Mouse (Mus musculus) left cerebral cortex, postnatal 36 days (tissue): ENCODE data around the gene Nfkb1. TPM values are rescaled to one million over a fixed set of nuclear protein-coding genes. Genes with fewer than 3 reads are reported as not detected.

Source experiments
- DNase-seq, 2 experiments: peaks; one replicate each; pipeline ENCODE4 v3.0.0; 2021 to 2022; ENCODE audit warnings: low spot score in 2 of 2, mixed read lengths in 1 of 2
- intact Hi-C: fragments of 180-260 bp; cut with DNase I; formaldehyde crosslinking; loops from one replicate; pipeline ENCODE4 v1.15.1; 2025
- total RNA-seq, 2 experiments: library from RNA; stranded (reverse); gene quantifications; 2 replicates each; pipeline ENCODE4 v1.2.3; 2021

Gene Nfkb1
- total RNA-seq: 10 to 100 TPM; 16.3 to 23.0 TPM

DNA sequence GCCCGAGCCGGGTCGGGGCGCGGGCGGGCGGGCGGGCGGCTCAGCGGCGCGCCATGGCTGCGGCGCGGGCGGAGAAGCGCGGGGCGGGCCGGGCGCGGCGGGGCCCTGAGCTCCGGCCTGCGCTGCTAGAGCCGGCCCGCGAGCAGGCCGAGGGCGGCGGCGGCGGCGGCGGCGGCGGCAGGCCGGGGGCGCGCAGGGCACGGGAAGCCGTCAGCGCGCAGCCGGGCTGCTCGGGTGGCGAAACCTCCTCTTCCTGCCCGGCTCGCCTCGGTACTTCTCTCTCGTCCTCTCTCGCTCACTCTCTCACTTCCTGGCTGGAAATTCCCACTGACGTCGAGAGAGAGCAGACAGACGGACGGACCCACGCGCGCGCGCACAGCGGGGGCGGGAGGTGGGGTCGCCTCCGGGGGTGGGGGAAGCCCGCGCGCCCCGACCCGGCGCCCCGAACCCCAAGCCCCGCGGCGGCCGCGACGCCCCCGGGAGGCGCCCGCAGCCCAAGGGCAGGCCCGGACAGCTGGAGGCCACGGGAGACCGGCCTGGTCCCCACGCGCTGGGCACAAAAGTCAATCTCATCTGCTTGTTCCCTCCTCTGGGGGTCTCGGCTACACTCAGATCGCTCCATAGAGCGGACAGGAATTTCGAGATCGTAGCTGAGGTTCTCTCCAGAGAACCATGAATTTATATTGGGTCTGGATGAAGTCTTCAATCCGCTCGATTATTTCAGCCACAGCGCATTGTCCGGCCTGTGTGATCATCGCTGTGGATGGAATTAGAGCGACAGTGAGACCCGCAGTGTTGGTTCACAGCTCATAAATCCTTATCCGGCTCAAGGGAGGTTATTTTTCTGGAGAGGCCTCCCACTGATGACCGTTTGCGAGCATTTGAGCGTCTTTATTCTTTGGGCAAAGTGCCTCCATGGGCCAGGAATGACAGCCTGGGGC lies at the start of gene Nfkb1:
Gene Nfkb1, minus strand, starts transcription at position 357 of the 941 bp plus-strand sequence.
- intact Hi-C loops: loop anchor here (5.0 kb wide), 1 partner anchor 79 kb away; no protein-coding TSS in a partner anchor
- DNase-seq: peak; percentile 69 to 72

DNA sequence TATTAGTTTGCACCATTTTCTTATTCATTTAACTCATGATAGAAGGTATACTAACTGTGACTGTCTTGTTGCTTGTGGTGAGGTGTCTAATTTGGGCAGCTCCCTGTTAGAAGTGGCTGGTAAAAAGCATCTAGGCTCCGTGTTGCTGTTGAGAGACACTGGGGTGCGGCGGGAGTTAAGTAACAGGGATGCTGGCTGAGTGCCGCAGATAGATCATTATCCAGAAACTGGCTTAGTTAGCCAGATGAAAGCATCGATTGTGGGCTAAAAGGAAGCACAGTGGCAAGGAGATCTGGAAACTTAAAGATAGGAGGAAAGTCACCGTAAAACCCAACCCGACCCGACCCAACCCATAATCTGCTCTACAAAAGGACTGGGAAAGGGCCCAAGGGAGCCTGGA lies 49.4 kb upstream of the Nfkb1 start:
- intact Hi-C loops: no loop called here
- no peak for DNase-seq

DNA sequence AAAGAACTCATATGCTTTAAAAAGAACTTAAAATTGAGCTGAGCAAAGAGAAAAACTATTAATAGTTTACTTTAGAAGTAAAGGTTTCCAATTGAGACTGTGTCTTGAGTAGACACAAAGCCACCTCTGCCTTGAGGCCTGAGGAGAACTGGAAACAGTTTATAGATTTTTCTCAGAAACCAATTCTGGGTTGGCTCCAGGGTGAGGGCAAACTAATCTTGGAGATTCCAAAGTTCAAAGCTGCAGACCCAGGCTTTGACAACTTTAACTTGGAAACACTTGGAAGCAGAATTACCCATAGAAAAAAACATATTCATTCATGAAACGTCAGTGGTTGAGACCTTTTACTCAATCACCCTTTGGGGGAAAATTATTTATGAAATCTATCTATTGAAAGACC lies 43.4 kb upstream of the Nfkb1 start:
- DNase-seq: no peak
- intact Hi-C loops: loop anchor here (5.0 to 10.0 kb wide), 3 partner anchors 120 to 452 kb away; partner anchors contain the start of gene Bdh2

DNA sequence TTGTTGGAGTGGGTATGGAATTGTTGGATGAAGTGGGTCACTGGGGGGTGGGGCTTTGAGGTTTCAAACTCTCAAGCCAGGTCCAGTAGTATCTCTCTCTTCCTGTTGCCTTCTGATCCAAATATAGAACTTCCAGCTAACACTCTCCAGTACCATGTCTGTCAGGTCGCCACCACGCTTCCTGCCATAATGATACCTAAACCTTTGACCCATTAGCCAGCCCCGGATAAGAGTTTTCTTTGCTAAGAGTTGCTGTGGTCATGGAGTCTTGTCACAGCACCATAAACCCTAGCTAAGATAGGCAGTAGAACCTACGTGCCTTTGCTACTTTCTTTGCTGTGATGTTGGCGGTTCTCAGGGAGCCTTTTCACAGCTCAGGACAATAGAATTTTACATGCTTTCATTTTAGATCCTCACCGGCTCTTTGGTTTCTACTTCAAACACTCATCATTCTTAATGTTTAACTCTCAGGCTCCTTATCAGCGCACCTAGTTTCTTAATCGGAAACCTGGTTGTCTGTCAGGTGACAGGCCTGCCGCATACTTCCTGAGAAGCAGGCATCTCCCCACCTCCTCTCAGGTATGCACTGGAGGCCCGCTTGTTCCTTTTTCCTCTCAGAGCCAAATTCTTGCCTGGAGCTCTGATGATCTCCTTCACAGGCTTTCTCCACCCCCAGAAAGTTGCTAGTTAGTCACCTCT lies 41.5 kb upstream of the Nfkb1 start:
- intact Hi-C loops: loop anchor here (5.0 to 10.0 kb wide), 3 partner anchors 122 to 451 kb away; partner anchors contain the start of gene Bdh2
- DNase-seq: no peak

DNA sequence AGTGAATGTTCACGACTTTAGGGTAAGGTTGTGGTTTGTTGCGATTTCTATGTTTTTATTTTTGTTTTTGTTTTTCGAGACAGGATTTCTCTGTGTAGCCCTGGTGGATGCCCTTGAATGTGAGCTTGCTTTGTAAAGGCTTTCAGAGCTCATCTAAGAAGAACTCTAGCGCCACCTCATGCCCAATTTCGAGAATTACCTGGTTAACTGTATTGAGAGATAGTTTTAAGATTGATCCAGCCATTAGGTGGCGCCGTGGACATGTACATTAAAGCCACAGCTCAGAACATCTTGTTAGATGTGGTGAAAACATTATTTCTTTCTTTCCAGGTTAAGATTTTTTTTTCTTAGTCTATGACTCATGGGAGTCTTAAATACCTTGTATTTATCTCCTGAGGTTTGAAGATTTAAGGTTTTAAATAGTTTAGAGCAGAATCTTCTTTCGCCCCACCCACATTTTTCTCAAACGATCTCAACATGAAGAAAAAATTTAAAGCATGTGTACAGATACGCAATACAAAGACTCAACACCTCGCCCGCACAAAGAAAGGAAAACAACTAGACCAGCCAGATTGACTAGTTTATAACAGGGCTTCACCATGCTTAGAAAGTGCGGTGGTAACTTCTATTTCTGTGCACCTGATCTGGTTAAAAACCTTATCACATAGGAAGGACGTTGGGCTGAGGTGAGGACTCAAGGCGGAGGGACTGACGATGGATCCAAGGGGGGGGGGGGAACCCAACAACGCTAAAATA lies 40.1 kb upstream of the Nfkb1 start:
- intact Hi-C loops: loop anchor here (5.0 to 10.0 kb wide), 3 partner anchors 123 to 449 kb away; partner anchors contain the start of gene Bdh2
- peak; percentile 76 to 94 for DNase-seq

DNA sequence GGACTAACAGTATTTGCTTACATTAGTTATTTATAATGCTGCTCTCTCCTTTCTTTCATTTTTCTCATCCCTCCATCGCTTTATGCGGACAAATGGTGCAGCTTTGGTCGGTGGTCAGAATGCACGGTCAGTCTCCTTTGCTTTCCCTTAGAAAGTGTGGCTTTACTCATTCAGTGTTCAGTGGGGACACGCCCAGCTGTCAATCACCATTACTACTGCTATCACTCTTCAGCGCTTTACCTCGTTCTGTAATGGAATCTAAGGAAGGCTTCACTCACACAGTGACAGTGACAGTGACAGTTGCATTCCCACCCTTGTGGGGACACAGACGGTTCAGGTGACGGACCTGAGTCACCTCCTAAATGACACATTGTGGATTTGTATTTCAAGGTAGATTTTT lies 39.4 kb upstream of the Nfkb1 start:
- no peak for DNase-seq
- intact Hi-C loops: loop anchor here (5.0 to 10.0 kb wide), 3 partner anchors 124 to 448 kb away; partner anchors contain the start of gene Bdh2

DNA sequence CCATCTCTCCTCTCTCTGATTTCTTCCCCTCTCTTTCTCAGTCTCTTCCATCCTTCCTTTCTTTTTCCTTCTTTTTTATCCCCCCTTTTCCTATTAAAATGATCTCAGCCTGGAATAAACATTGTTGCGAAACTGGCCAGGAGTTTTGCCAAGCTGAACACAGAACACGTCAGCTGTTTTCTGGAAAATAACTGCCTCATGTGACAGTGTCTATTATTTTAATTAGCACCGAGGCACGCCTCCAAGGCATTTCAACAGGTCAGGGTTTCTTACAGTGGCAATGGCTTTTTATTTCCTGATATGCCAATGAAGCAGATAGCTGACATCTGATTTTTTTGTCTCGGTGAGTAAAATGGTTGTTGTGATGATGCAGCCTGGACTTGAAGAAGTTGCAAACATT lies 38.2 kb upstream of the Nfkb1 start:
- intact Hi-C loops: loop anchor here (5.0 kb wide), 1 partner anchor 97 kb away; no protein-coding TSS in a partner anchor
- no peak for DNase-seq

DNA sequence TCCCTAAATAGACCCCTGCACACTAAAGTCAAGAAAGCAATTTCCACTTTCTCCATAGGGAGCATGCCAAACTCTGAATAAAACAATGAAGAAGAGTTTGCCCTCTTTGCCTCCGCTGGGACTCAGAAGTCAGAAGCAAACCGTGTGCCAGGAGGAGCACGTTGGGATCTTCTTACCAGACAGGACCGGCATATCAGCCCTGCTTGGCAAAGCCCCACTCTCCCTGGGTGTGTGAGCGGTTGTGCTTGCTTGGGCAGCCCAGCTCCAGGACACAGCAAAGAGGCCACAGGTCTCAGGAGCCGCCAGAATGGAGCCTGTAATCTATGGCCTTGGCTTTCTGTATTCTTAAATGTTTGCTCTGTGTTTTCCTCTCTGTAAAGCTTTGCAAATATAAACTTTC lies 37.6 kb upstream of the Nfkb1 start:
- DNase-seq: no peak
- intact Hi-C loops: loop anchor here (5.0 kb wide), 1 partner anchor 97 kb away; no protein-coding TSS in a partner anchor

DNA sequence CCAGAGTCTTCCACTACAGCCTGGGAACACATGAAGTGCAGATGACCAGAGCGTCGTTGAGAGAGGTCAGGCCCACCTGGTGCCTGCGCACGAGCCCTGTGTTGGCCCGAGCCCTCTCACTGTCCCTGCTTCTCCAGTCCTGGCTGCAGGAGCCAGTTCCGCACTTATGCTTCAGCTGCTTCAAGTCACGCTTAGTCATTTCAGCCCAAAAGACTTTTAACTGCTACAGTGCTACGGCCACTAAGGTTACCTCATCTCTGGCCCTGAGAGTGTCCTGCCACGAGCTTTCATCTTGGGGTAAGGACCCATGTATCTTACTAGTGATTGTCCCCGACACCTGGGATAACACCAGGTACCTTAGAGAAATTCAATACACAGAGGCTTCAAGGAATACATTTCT lies 36.0 kb upstream of the Nfkb1 start:
- intact Hi-C loops: loop anchor here (5.0 kb wide), 1 partner anchor 95 kb away; no protein-coding TSS in a partner anchor
- no peak for DNase-seq

DNA sequence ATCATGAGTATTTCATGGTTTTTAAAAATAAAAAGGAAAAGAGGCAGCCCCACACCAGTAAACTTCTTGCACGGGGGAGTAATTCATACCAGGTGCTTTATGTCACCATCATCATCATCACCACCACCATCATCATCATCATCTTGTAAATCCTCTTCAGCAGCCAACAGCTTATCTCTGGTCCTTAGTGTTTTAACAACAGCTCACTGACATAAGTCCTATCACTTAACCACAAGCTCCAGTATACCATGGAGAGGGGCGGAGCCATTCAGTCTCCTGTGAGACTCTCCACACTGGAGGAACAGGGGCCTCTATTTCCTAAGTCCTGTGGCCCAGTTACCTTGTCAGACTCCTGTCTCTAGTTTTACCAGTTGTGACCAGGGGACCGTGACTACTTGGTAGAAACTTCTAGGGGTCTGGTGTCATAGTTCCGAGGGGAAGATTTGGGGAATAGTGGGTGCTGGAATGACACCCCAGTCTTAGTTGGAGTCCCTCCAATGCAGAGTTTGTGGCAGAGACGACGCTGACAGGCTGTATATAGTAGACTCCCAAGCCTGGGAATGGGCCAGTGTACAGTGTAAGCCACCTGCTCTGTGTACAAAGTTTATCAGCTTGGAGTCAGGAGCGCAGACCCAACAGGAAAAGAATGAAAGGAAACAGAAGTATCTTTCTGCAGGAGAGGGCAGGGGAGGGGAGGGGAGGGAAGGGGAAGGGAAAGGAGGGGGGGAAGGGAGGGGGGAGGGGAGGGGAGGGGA lies 35.4 kb upstream of the Nfkb1 start:
- intact Hi-C loops: loop anchor here (5.0 kb wide), 1 partner anchor 94 kb away; no protein-coding TSS in a partner anchor

DNA sequence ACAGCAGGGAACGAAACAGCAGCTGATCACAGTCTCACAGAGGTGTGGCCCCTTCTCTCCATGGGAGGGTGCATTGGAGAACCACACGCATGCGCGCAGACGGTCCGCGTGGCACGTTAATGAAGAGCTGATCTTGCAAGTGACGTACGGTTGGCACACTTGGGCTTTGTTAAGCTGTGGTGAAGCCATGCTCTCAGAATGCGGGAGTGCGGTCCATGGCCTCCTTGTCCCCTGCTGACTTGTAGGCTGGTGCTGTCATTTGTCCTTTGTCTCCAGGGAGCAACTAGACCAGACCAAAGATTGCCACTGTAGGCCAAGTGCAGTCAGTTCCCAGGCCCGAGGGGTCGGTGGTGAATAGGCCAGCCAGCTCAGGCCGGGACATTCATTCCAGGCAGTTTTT lies 34.7 kb upstream of the Nfkb1 start:
- DNase-seq: no peak
- intact Hi-C loops: loop anchor here (5.0 kb wide), 1 partner anchor 94 kb away; no protein-coding TSS in a partner anchor

More for the DNA sequence above, 35.4 kb upstream of the Nfkb1 start:
- no peak for DNase-seq

DNA sequence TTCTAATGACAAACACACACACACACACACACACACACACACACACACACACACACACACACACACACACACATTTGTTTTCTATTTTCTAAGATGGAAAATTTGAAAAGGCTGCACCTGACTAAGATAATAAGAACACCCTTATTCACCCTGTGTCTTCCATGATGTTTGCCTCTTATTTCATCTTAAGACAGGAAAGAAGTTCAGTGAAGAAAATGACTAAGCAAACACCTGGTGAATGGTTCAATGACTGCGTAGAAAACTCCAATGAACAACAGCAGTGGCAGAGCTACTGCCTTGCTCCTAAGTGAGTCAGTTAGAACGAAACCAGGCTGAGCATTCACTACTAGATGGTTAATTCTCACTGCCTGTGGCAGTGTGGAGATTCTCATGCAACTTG lies 30.8 kb upstream of the Nfkb1 start:
- intact Hi-C loops: no loop called here
- DNase-seq: no peak

DNA sequence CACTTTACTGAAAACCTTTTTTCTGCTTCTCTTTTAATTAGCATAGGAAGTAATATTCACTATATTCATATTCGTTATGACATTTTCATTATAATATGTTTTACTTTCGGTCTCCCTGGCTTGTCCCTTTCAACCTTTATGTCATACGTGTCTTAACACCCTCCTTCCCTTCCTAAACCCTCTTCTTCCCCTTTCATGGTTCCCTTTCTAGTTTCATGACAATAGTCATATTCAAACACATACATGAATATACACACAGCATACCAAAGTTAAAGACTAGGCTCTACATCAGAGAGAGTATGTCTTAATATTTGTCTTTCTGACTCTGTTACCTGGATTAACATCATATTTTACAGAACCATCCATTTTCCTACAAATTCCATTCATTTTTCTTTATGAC lies 28.6 kb upstream of the Nfkb1 start:
- DNase-seq: no peak
- intact Hi-C loops: loop anchor here (10.0 kb wide), 1 partner anchor 285 kb away; the partner anchor contains the start of gene Ube2d3

DNA sequence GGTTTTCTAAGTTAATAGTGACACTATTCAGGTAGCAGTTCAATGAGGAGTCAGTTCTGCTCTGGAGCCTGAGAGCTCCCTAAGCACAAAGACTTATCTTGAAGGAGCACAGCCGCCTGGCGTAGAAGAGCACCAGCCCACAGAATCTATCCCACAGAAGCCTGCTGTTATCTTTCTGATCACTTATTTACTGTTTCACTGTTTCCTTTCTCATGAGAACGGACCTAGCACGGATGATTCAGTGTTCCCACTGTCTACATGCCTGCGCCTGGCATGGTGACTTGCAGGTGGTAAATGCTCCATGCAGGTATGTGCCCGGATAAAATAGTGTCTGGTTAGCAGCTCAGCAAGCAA lies 27.8 kb upstream of the Nfkb1 start:
- no peak for DNase-seq
- intact Hi-C loops: loop anchor here (10.0 kb wide), 1 partner anchor 284 kb away; the partner anchor contains the start of gene Ube2d3

DNA sequence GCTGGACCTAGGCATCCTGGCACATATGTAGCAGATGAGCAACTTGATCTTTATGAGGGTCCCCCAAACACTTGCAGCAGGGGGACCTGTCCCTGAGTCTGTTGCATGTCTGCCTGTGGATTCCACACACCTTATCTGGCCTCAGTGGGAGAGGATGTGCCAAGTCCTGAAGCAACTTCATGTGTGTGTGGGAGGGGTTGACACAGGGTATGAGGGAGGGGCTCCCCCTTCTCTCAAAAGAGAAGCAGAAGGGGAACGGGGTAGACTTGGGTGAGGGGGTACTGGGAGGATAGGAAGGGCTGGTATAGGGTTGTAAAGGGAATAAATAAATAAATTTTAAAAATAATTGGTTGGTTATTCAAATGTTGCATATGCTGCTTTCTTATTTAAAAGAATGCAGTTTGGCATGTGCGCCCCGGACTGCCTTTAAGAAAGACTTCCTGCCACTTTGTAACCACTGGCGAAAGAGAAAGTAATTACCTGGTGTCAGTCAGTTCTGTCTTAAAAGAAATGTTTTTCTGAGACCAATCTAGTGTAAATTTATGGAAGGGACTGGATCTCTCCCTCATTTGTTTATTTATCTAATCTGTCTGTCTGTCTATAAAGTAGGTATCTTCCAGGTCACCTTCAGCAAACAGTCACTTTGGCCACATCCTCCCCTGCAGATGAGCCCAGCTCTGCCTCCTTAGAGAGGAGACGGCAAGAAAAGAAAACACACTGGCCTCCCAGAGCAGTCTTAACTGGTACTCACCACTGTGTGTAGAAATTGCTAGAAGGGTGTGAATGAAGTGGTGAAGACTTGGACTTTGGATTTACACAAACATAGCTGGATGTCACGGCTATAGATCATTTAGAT lies 27.2 kb upstream of the Nfkb1 start:
- intact Hi-C loops: loop anchor here (10.0 kb wide), 1 partner anchor 284 kb away; the partner anchor contains the start of gene Ube2d3
- DNase-seq: no peak

DNA sequence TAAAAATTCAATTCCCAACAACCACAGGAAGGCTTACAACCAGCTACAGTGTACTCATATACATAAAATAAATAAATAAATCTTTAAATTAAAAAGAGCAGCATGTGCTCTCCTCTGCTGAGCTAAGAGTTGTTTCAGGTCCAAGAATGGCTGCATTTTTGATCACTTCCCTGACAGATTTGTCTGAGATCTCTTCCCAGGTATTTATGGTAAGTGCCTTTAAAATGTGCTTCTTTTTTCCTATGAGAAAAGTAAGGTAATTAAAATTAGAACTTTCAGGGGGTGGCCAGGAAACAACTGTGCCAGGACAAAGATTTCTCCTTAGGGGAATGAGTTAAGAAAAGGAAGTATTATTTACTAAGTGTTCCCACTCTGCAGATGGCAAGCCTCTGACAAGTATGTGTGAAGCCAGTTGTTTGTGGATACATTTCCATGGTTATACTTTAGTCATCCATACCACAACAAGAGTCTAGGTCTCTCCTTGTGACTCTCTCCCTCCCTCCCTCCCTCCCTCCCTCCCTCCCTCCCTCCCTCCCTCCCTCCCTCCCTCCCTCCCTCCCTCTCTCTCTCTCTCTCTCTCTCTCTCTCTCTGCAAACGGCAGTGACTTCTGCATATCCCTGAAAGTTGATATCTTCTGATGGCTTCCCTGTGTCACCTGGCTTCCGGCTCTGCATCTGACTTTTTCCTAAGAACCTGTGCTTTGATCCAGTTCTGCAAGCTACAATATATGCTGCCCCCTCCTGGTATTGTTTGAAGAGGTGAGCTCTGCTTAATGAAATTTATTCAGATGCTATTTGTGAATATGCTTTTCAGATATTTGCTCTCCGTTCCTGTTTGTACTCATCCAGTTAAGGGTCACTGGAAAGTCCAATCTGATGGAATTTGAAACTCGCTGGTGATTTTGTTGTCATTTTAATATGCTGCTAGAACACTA lies 21.9 kb upstream of the Nfkb1 start:
- no peak for DNase-seq
- intact Hi-C loops: loop anchor here (2.0 to 10.0 kb wide), 2 partner anchors 278 to 424 kb away; partner anchors contain the start of gene Ube2d3
